Mouse (Mus musculus): ENCODE data around the gene Wwox.

DNA sequence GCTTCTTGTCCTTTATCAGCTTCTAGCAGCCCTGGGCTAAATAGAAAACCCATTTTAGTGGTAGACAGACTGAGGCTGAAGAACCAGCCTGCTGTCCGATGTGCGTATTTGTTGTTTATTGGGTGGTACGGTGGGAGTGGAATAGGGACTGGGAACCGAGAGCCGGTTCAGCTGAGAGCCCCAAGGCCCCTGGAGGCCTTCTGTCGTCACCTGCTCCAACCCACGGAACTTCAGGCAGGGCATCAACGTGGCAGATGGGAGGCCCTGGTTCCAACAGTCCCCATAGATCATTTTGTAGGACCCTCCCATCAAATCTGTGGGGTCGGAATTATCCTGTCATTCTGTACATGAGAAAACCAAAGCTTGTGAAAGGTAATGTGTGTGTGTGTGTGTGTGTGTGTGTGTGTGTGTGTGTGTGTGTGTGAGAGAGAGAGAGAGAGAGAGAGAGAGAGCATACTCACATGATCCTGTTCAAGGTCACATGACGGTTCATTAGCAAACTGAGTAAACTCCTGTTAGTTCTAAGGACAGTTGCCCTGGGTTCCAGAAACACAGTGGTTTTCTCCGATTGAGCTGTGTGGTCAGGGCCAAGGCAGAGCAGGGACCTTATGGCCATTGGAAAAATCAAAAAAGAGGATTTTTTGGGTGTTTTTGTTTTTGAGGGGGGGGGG, 443.6 kb downstream of the Wwox start:
- no peak for TF ChIP-seq GATA1 (IDR thresholded peaks at IDR 0.05; ENCODE audit: borderline replicate concordance, low read length)
- no peak for TF ChIP-seq FLI1 (IDR thresholded peaks at IDR 0.05; ENCODE audit: low read length)

All from megakaryocyte, embryonic 14.5 days (primary cell).